Mouse (Mus musculus) thymus, postnatal 0 days (tissue): ENCODE results near the gene H2-Q10. TPM values are rescaled to one million over a fixed set of nuclear protein-coding genes. Genes with fewer than 3 reads are reported as not detected.

Experiments used
- DNase-seq: peaks from one replicate; pipeline ENCODE4 v3.0.0-alpha.2; 2015; ENCODE audit warnings: low spot score
- polyA plus RNA-seq: library from polyadenylated mRNA; unstranded; fragments of >200 nt; fragmentation: Nextera tagmentation; extraction: Ambion mirVana; gene quantifications from 2 replicates; pipeline ENCODE4 v1.2.1, GENCODE M21; 2015

The H2-Q10 gene
- polyA plus RNA-seq, 1 experiment from 2014 or later = 3.3 TPM

GRCm38 (mm10) chr17:35514756-35515155, 44.9 kb downstream of the H2-Q10 start:
- DNase-seq = no peak

DNA sequence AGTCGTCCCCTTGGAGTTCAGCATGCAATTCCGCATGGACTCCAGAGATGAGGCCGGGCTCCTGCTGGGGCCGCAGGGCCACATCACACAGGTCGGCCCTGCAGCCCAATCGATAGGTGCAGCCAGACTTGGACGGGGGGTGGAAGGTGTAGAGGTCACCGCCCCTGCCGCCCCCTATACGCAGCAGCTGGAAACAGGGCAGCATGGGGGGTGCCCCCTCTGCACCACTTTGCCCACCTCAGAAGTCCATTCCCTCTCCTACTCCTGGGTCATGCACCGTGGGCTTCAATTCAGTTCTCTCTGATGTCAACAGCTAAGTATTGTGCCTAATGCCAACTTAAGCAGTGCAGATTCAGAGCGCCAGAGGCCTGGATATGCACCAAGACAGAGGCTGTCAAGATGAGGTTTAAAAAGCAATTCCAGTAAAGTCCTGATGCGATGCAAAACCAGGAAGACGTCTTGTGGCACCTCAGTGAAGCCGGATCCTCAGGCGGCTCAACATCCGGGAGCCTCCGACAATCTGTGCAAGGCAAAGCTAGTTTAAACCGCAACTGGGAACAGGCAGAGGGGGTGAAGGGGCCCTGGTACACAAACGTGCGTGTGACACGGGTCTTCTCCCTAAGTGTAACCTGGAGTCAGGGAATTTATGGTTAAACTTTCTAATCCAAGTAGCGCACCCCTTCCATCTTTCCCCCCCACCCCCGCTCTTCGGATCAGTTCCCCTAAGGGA, 46.2 kb downstream of the H2-Q10 start:
- DNase-seq = peak; percentile 60

DNA sequence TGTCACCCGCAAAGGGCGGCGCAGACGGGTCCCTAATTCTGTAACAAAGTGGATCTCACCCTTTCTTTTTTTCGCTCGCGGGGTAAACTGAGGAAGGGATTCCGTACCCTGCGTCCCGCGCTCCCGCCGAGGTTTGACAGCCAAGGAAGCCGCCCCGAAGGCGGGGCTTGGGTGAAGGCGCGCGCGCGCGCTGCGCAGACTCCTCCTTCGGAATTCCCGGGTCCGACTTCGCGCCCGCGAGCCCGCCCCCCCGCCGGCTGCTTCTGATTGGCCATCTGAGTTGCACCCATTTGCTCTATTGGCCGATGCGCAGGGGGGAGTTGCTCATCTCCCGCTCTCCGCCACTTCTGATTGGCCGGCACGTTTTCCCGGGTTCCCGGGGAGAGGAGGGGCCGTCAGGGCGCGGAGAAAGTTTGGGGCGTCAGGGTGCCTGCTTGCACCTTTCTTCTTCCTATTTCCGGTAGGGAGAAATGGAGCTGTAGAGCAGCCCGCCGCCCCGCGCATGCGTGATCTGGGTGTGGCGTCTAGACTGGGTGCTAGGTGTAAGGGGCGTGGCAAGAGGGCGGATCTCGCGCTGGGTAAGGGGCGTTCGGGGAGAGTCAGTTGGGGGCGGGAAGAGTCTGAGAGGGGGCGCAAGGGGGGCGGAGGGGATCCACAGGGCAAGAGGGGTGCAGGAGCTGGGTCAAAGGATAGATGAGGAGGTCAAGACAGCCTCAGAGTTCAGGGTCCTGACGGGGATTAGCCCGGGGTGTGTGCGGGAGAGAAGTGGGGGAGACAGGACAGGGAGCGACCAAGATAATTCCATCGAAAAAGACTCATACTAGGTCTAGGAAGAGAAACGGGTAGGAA, 47.0 kb downstream of the H2-Q10 start, which contains the start of the genes Tcf19 and Cchcr1:
Gene Tcf19 (minus strand): TSS at position 173 of the 849 bp plus-strand sequence.
Gene Cchcr1 (plus strand): TSS at position 449 of the 849 bp plus-strand sequence.
- peak; percentile 96 for DNase-seq

DNA sequence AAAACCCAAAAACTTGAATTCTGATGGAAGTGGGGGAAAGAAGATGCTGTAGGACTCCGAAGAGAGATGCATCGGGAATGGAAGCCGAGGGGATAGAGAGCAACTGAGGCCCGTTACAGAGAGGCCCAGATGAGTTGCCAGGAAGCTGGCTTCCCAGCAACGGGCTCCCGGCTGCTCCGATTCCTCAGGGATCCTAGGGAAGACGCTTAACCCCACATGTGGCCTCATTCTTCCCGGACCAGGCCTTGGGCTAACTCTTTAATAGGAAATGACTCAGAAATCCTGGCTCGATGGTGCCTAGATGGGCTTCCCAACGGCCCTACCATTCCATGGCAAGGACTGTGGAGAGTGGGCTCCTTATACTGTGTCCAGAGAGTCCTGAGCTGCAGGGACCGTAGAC, 47.6 kb downstream of the H2-Q10 start:
- DNase-seq = no peak

Other genes starting within 250 kb of the H2-Q10 start
- 0.26 and 0.69 TPM in 2 replicates for gene Gm16181, start 249.3 kb upstream of the H2-Q10 start, polyA plus RNA-seq
- 1.3 and 1.8 TPM in 2 replicates for gene Atp6v1g2, start 236.4 kb upstream of the H2-Q10 start, polyA plus RNA-seq
- 14.0 and 16.8 TPM in 2 replicates for gene Nfkbil1, start 234.3 kb upstream of the H2-Q10 start, polyA plus RNA-seq
- gene Ddx39b, start 228.3 kb upstream of the H2-Q10 start, polyA plus RNA-seq = 423 and 446 TPM in 2 replicates
- 441 and 555 TPM in 2 replicates for gene H2-D1, start 207.4 kb upstream of the H2-Q10 start, polyA plus RNA-seq
- 1.4 and 1.9 TPM in 2 replicates for gene H2-Q1, start 149.7 kb upstream of the H2-Q10 start, polyA plus RNA-seq
- gene H2-Q2, start 127.8 kb upstream of the H2-Q10 start, polyA plus RNA-seq = 68.4 and 69.8 TPM in 2 replicates
- 15.1 and 18.4 TPM in 2 replicates for gene H2-Q4, start 90.5 kb upstream of the H2-Q10 start, polyA plus RNA-seq
- gene H2-Q6, start 45.2 kb upstream of the H2-Q10 start, polyA plus RNA-seq = 22.7 and 22.9 TPM in 2 replicates
- 37.3 and 38.8 TPM in 2 replicates for gene H2-Q7, start 30.9 kb upstream of the H2-Q10 start, polyA plus RNA-seq
- gene Pou5f1, start 35.9 kb downstream of the H2-Q10 start, polyA plus RNA-seq = 0.44 and 0.62 TPM in 2 replicates
- 75.9 and 80.4 TPM in 2 replicates for gene Tcf19, start 46.7 kb downstream of the H2-Q10 start, polyA plus RNA-seq
- 8.7 and 9.8 TPM in 2 replicates for gene Cchcr1, start 47.0 kb downstream of the H2-Q10 start, polyA plus RNA-seq
- gene Psors1c2, start 63.1 kb downstream of the H2-Q10 start, polyA plus RNA-seq = 10.2 and 12.7 TPM in 2 replicates
- gene Cdsn, start 82.0 kb downstream of the H2-Q10 start, polyA plus RNA-seq = 0.22 and 0.28 TPM in 2 replicates
- 1.3 and 6.3 TPM in 2 replicates for gene 2300002M23Rik, start 97.4 kb downstream of the H2-Q10 start, polyA plus RNA-seq
- not detected in 2 replicates for gene Sfta2, start 131.5 kb downstream of the H2-Q10 start, polyA plus RNA-seq
- gene Gm9573, start 156.5 kb downstream of the H2-Q10 start, polyA plus RNA-seq = 0.18 and 0.23 TPM in 2 replicates
- 0.10 and 0.17 TPM in 2 replicates for gene Mucl3, start 173.6 kb downstream of the H2-Q10 start, polyA plus RNA-seq
- 22.5 and 27.0 TPM in 2 replicates for gene Vars2, start 197.5 kb downstream of the H2-Q10 start, polyA plus RNA-seq
- gene Gtf2h4, start 203.7 kb downstream of the H2-Q10 start, polyA plus RNA-seq = 267 and 319 TPM in 2 replicates
- gene Ddr1, start 234.5 kb downstream of the H2-Q10 start, polyA plus RNA-seq = 33.7 and 33.8 TPM in 2 replicates